Mouse (Mus musculus) MEL (cell line): Measurements from ENCODE around the gene Psmd5.

Experiments
- CHD1 ChIP-seq: IDR thresholded peaks from 2 replicates; pipeline ENCODE4 v1.6.1; 2012; ENCODE audit warnings: low read depth, mild to moderate bottlenecking, inconsistent platforms, low read length, improper control_type of control experiment
- MAFK ChIP-seq: IDR thresholded peaks from 2 replicates; pipeline ENCODE4 v1.6.1; 2011; ENCODE audit warnings: low read depth, mild to moderate bottlenecking, low read length, improper control_type of control experiment, borderline replicate concordance
- USF1 ChIP-seq: IDR thresholded peaks from 2 replicates; pipeline ENCODE4 v1.6.1; 2014; ENCODE audit warnings: low read depth, mild to moderate bottlenecking, inconsistent platforms, low read length, improper control_type of control experiment, moderate library complexity
- ZC3H11A ChIP-seq: IDR thresholded peaks from 2 replicates; pipeline ENCODE4 v1.6.1; 2012; ENCODE audit warnings: low read depth, mild to moderate bottlenecking, inconsistent platforms, low read length, improper control_type of control experiment

GRCm38 (mm10) chr2:34805364-34805950 is 69.3 kb downstream of the Psmd5 start:
- TF ChIP-seq USF1 (no peak), ZC3H11A (no peak), CHD1 (no peak), MAFK (no peak; the same call in 1 of the 2 replicates)
